ENCODE assay signal across 22 mouse cellular contexts in the genomic region with DNA sequence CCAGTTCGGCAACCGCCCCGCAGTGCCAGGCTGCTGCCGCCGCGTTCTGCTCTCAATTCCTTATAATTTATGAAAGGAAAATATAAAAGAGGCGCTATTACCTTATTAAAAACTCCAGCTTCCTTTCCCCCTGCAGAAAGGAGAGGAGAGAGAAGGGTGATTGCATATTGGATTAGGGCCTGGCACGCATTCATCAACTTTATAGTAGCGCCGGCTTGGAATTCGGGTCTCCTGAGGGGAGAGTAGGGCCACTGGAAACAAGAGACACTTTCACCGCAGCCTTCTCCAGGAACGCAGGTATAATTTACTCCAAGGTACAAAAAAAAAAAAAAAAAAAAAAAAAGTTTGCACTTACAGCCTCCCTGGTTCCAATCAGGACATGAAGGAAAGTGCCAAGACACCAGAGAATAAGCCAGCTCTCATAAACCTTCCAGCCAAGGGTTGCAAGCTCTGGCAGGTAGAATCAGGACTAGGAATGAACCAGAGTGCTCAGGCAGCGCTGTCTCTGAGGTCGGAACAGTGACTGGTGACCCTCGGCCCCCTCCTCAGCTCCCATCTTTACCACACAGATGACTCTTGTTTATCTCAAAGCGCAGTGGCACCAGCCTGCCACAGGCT.
DNase-seq lines count a peak whose midpoint lies in the region; ATAC-seq and TF ChIP-seq lines count a peak whose summit lies in the region.
"Had no signal": no experiment of that assay in that cellular context is flagged by ENCODE, and none has a peak within 500 bp of the region (broad histone marks: within the 10 kb centered on the region; RNA-seq: fewer than 3 reads in every experiment).

No protein-coding gene starts in this region.

- ATAC-seq in embryonic facial prominence, embryonic 12.5 days (ENCODE audit: insufficient number of reproducible peaks, insufficient read depth, low FRiP score, low TSS enrichment): no peak
- no peak for ATAC-seq in embryonic facial prominence, embryonic 13.5 days (ENCODE audit: insufficient number of reproducible peaks, insufficient read depth, low FRiP score, low TSS enrichment, low read depth)
- no peak for ATAC-seq in limb, embryonic 14.5 days (ENCODE audit: low FRiP score, low read depth)
- ATAC-seq: activated CD4-positive, CD25-positive, alpha-beta regulatory T cell, adult 4 months; forebrain, embryonic 15.5 days; hindbrain, postnatal 0 days had no signal

- H3K27ac ChIP-seq in embryonic facial prominence, embryonic 12.5 days: peak overlapping the region; percentile 11; the same call in 1 of the 2 replicates
- H3K27ac ChIP-seq in embryonic facial prominence, embryonic 10.5 days (replicated peaks): no peak overlapping the region
- H3K27ac ChIP-seq in embryonic facial prominence, embryonic 13.5 days: peak overlapping the region; percentile 64; the same call in 1 of the 2 replicates
- peak overlapping the region; percentile 21; the same call in 1 of the 2 replicates for H3K27ac ChIP-seq in limb, embryonic 10.5 days
- no peak overlapping the region for H3K27ac ChIP-seq in limb, embryonic 14.5 days (replicated peaks; ENCODE audit: low read depth, low read length)
- H3K27ac ChIP-seq: forebrain, embryonic 12.5 days; forebrain, embryonic 15.5 days; hindbrain, embryonic 10.5 days; hindbrain, embryonic 14.5 days; hindbrain, postnatal 0 days had no signal

- no peaks in the 10 kb centered on the region for H3K9me3 ChIP-seq in embryonic facial prominence, embryonic 12.5 days
- H3K9me3 ChIP-seq in embryonic facial prominence, embryonic 10.5 days: no peaks in the 10 kb centered on the region
- no peaks in the 10 kb centered on the region for H3K9me3 ChIP-seq in embryonic facial prominence, embryonic 13.5 days
- no peaks in the 10 kb centered on the region for H3K9me3 ChIP-seq in limb, embryonic 10.5 days (replicated peaks)
- H3K9me3 ChIP-seq in limb, embryonic 14.5 days (ENCODE audit: control insufficient read depth, low read length): no peaks in the 10 kb centered on the region
- H3K9me3 ChIP-seq: forebrain, embryonic 12.5 days; forebrain, embryonic 15.5 days; hindbrain, embryonic 10.5 days had no signal

- TF ChIP-seq POLR2A in limb, embryonic 14.5 days (IDR thresholded peaks at IDR 0.05; ENCODE audit: borderline replicate concordance, extremely low read depth, insufficient read depth, insufficient read length): no peak

- no peak overlapping the region for H3K4me2 ChIP-seq in embryonic facial prominence, embryonic 12.5 days (replicated peaks)
- no peak overlapping the region for H3K4me2 ChIP-seq in embryonic facial prominence, embryonic 13.5 days
- H3K4me2 ChIP-seq in limb, embryonic 14.5 days (replicated peaks; ENCODE audit: low read depth, low read length, severe bottlenecking): no peak overlapping the region
- H3K4me2 ChIP-seq: forebrain, embryonic 12.5 days; forebrain, embryonic 15.5 days; heart, embryonic 11.5 days; hindbrain, embryonic 14.5 days had no signal

- DNase-seq in embryonic facial prominence, embryonic 10.5 days (ENCODE audit: low spot score): no peak
- DNase-seq in limb, embryonic 10.5 days (ENCODE audit: low spot score): no peak
- DNase-seq in limb, embryonic 14.5 days (ENCODE audit: low spot score): peak; percentile 72
- DNase-seq in cerebellum, adult 11-12 months: no peak
- no peak for DNase-seq in lung, postnatal 36 days
- DNase-seq in spleen, adult 18-20 months: no peak
- DNase-seq: adrenal gland, adult 8-10 months; adrenal gland, postnatal 25 days; cerebellum, adult 18-20 months; cerebellum, adult 9-10 months; cerebellum, postnatal 14 days; gastrocnemius, postnatal 25 days had no signal

- peaks cover 23% of the 10 kb centered on the region for H3K4me1 ChIP-seq in embryonic facial prominence, embryonic 12.5 days
- H3K4me1 ChIP-seq in embryonic facial prominence, embryonic 10.5 days: peaks cover 17% of the 10 kb centered on the region
- peaks cover 31% of the 10 kb centered on the region for H3K4me1 ChIP-seq in embryonic facial prominence, embryonic 13.5 days
- peaks cover 29% of the 10 kb centered on the region for H3K4me1 ChIP-seq in limb, embryonic 10.5 days
- peaks cover 25% of the 10 kb centered on the region for H3K4me1 ChIP-seq in limb, embryonic 14.5 days (ENCODE audit: control insufficient read depth, insufficient read depth, low read length)
- H3K4me1 ChIP-seq: forebrain, embryonic 15.5 days had no signal

- no peaks in the 10 kb centered on the region for H3K36me3 ChIP-seq in embryonic facial prominence, embryonic 12.5 days
- no peaks in the 10 kb centered on the region for H3K36me3 ChIP-seq in embryonic facial prominence, embryonic 10.5 days (replicated peaks)
- H3K36me3 ChIP-seq in embryonic facial prominence, embryonic 13.5 days: no peaks in the 10 kb centered on the region
- H3K36me3 ChIP-seq in limb, embryonic 10.5 days: no peaks in the 10 kb centered on the region
- H3K36me3 ChIP-seq in limb, embryonic 14.5 days (ENCODE audit: control insufficient read depth, insufficient read depth, low read length): no peaks in the 10 kb centered on the region
- H3K36me3 ChIP-seq: forebrain, embryonic 12.5 days; forebrain, embryonic 15.5 days; hindbrain, embryonic 10.5 days had no signal

- H3K9ac ChIP-seq in embryonic facial prominence, embryonic 12.5 days: no peak overlapping the region
- H3K9ac ChIP-seq in embryonic facial prominence, embryonic 13.5 days: no peak overlapping the region
- H3K9ac ChIP-seq in limb, embryonic 14.5 days (ENCODE audit: low read depth, low read length, severe bottlenecking): no peak overlapping the region
- H3K9ac ChIP-seq: forebrain, embryonic 12.5 days; forebrain, embryonic 15.5 days; hindbrain, embryonic 14.5 days had no signal

- WGBS in embryonic facial prominence, embryonic 12.5 days: 71% methylated on average over 17 of the region's 17 CpGs
- WGBS in embryonic facial prominence, embryonic 10.5 days: 83% methylated on average over 17 of the region's 17 CpGs
- WGBS in embryonic facial prominence, embryonic 13.5 days: 68% methylated on average over 17 of the region's 17 CpGs
- WGBS in limb, embryonic 10.5 days: 77% methylated on average over 17 of the region's 17 CpGs
- WGBS in limb, embryonic 14.5 days: 31% methylated on average over 17 of the region's 17 CpGs

- H3K27me3 ChIP-seq in embryonic facial prominence, embryonic 12.5 days: peaks cover 4% of the 10 kb centered on the region; the same call in 1 of the 2 replicates
- H3K27me3 ChIP-seq in embryonic facial prominence, embryonic 10.5 days (replicated peaks; ENCODE audit: low read depth, poor library complexity, severe bottlenecking): 0 out of 2 replicates have a peak, but pooled peaks cover 10% of the 10 kb centered on the region
- H3K27me3 ChIP-seq in embryonic facial prominence, embryonic 13.5 days: no peaks in the 10 kb centered on the region
- H3K27me3 ChIP-seq in limb, embryonic 10.5 days (ENCODE audit: low read depth, poor library complexity, severe bottlenecking): no peaks in the 10 kb centered on the region
- H3K27me3 ChIP-seq in limb, embryonic 14.5 days (ENCODE audit: control insufficient read depth, insufficient read depth, low read length): no peaks in the 10 kb centered on the region
- H3K27me3 ChIP-seq: forebrain, embryonic 15.5 days had no signal

- H3K4me3 ChIP-seq in embryonic facial prominence, embryonic 12.5 days: no peak overlapping the region
- H3K4me3 ChIP-seq in embryonic facial prominence, embryonic 10.5 days: no peak overlapping the region
- no peak overlapping the region for H3K4me3 ChIP-seq in embryonic facial prominence, embryonic 13.5 days
- no peak overlapping the region for H3K4me3 ChIP-seq in limb, embryonic 10.5 days
- H3K4me3 ChIP-seq in limb, embryonic 14.5 days (replicated peaks; ENCODE audit: low read length): no peak overlapping the region
- H3K4me3 ChIP-seq: erythroblast, embryonic 14.5 days; forebrain, embryonic 12.5 days; forebrain, embryonic 15.5 days; hindbrain, embryonic 10.5 days had no signal

Comparison
In these comparisons a context has a peak if more than half of its experiments do, and no peak if none do; other contexts are left out.
1. H3K27ac ChIP-seq: peak in embryonic facial prominence, embryonic 12.5 days (single experiment), embryonic facial prominence, embryonic 13.5 days (single experiment) and limb, embryonic 10.5 days (single experiment); none in embryonic facial prominence, embryonic 10.5 days (single experiment) and limb, embryonic 14.5 days (single experiment).